Comparison of ENCODE assay signal across 9 mouse cellular contexts in genomic region chr2:32537941-32538340, GRCm38 (mm10). TPM values are rescaled to one million over a fixed set of nuclear protein-coding genes. Genes with fewer than 3 reads are reported as not detected.
DNase-seq lines count a peak whose midpoint lies in the region; ATAC-seq and TF ChIP-seq lines count a peak whose summit lies in the region.
"Had no signal": no experiment of that assay in that cellular context is flagged by ENCODE, and none has a peak within 500 bp of the region (broad histone marks: within the 10 kb centered on the region; RNA-seq: fewer than 3 reads in every experiment).

No protein-coding gene starts in this region.

- ATAC-seq in midbrain, postnatal 0 days (ENCODE audit: low FRiP score) = no peak

- H3K4me3 ChIP-seq in liver, adult 2 months (ENCODE audit: insufficient read depth, low read depth, low read length) = no peak overlapping the region
- peak overlapping the region; percentile 92 for H3K4me3 ChIP-seq in midbrain, postnatal 0 days (ENCODE audit: low read depth, low read length)
- H3K4me3 ChIP-seq: erythroblast, embryonic 14.5 days had no signal

- H3K79me2 ChIP-seq in liver, adult 2 months (ENCODE audit: control insufficient read depth, insufficient read depth, low read length) = peaks cover 47% of the 10 kb centered on the region

- no peak for TF ChIP-seq POLR2A in liver, adult 2 months (IDR thresholded peaks at IDR 0.05; ENCODE audit: extremely low read depth, insufficient read depth, low read length)

- no peaks in the 10 kb centered on the region for H3K36me3 ChIP-seq in liver, adult 2 months (ENCODE audit: control insufficient read depth, insufficient read depth, low read length)
- no peaks in the 10 kb centered on the region for H3K36me3 ChIP-seq in midbrain, postnatal 0 days (ENCODE audit: insufficient read depth, low read length)

- peak overlapping the region; percentile 96; the same call in 1 of the 2 replicates for H3K9ac ChIP-seq in liver, adult 2 months (ENCODE audit: low read depth, low read length)
- H3K9ac ChIP-seq in midbrain, postnatal 0 days (replicated peaks; ENCODE audit: low read length, poor library complexity, severe bottlenecking) = no peak overlapping the region; the same call in 1 of the 2 replicates

- 52% methylated on average over 5 of the region's 5 CpGs for WGBS in liver, adult 2 months
- WGBS in midbrain, postnatal 0 days = 75% methylated on average over 5 of the region's 5 CpGs

- H3K27me3 ChIP-seq in liver, adult 2 months (ENCODE audit: control insufficient read depth, insufficient read depth, low read length) = no peaks in the 10 kb centered on the region
- H3K27me3 ChIP-seq in midbrain, postnatal 0 days (ENCODE audit: insufficient read depth, low read length) = no peaks in the 10 kb centered on the region

- peak; percentile 54 for DNase-seq in liver, adult 2 months (ENCODE audit: extremely low read depth, low read depth, low spot score)
- no peak for DNase-seq in liver
- peak; percentile 68 for DNase-seq in heart, adult 8-10 months (ENCODE audit: low spot score)
- DNase-seq in kidney, adult 9 months = peak; percentile 49
- no peak for DNase-seq in midbrain, postnatal 0 days (ENCODE audit: low spot score)
- DNase-seq in layer of hippocampus, adult 9-11 months = no peak
- no peak for DNase-seq in spleen, adult 18-20 months
- no peak for DNase-seq in frontal cortex, postnatal 36 days (ENCODE audit: low spot score in 2 of 2)

- peak overlapping the region; percentile 65 for H3K4me2 ChIP-seq in midbrain, postnatal 0 days (ENCODE audit: low read depth, low read length, poor library complexity, severe bottlenecking)

- peaks cover 20% of the 10 kb centered on the region for H3K4me1 ChIP-seq in liver, adult 2 months (ENCODE audit: control insufficient read depth, insufficient read depth, low read length)
- H3K4me1 ChIP-seq in midbrain, postnatal 0 days (ENCODE audit: insufficient read depth, low read length) = peaks cover 13% of the 10 kb centered on the region

- H3K27ac ChIP-seq in liver, adult 2 months (replicated peaks; ENCODE audit: insufficient read depth, low read depth, low read length) = no peak overlapping the region
- no peak overlapping the region for H3K27ac ChIP-seq in midbrain, postnatal 0 days (ENCODE audit: low read depth, low read length)

- H3K9me3 ChIP-seq in midbrain, postnatal 0 days (ENCODE audit: low read length) = no peaks in the 10 kb centered on the region

- no peak for TF ChIP-seq CTCF in liver, adult 2 months (IDR thresholded peaks at IDR 0.05; ENCODE audit: low read depth, low read length)
- no peak for TF ChIP-seq CTCF in midbrain, postnatal 0 days (IDR thresholded peaks at IDR 0.05)

RNA-seq across cellular contexts. Expression of gene Fam102a, which starts 2.8 kb away (rescaled TPM):
- total RNA-seq in liver, adult 2 months (2014; rRNA removed) = 7.0 and 7.2 TPM in 2 replicates
- polyA plus RNA-seq in liver, adult 2 months (2012; rRNA removed) = 10.5 and 11.0 TPM in 2 replicates
- 10 to 100 TPM in 1 of 4 experiments, 1 to 10 TPM in 3; 6.8 to 10.9 (median 8.6) TPM for total RNA-seq in heart, adult 8-10 months (2022)
- total RNA-seq in midbrain, postnatal 0 days (2014; rRNA removed) = 21.5 and 24.4 TPM in 2 replicates
- polyA plus RNA-seq in midbrain, postnatal 0 days (2015; fragmentation: Nextera tagmentation; extraction: Ambion mirVana) = 6.8 and 7.2 TPM in 2 replicates

RNA-seq across cellular contexts. Expression of gene Dpm2, which starts 32.7 kb away (rescaled TPM):
- 6.5 and 8.4 TPM in 2 replicates for total RNA-seq in liver, adult 2 months (2014; rRNA removed)
- polyA plus RNA-seq in liver, adult 2 months (2012; rRNA removed) = 73.7 and 104 TPM in 2 replicates
- 10 to 100 TPM; 16.5 to 22.2 (median 18.6) TPM for total RNA-seq in heart, adult 8-10 months (2022)
- total RNA-seq in midbrain, postnatal 0 days (2014; rRNA removed) = 70.0 and 73.3 TPM in 2 replicates
- 135 and 143 TPM in 2 replicates for polyA plus RNA-seq in midbrain, postnatal 0 days (2015; fragmentation: Nextera tagmentation; extraction: Ambion mirVana)

RNA-seq across cellular contexts. Expression of gene Pip5kl1, which starts 36.7 kb away (rescaled TPM):
- total RNA-seq in liver, adult 2 months (2014; rRNA removed) = not detected in 2 replicates
- polyA plus RNA-seq in liver, adult 2 months (2012; rRNA removed) = not detected in 2 replicates
- under 1 TPM in 1 of 4 experiments, not detected in 3; 0.34 TPM for total RNA-seq in heart, adult 8-10 months (2022)
- total RNA-seq in midbrain, postnatal 0 days (2014; rRNA removed) = 19.3 and 20.0 TPM in 2 replicates
- 16.5 and 26.5 TPM in 2 replicates for polyA plus RNA-seq in midbrain, postnatal 0 days (2015; fragmentation: Nextera tagmentation; extraction: Ambion mirVana)
- polyA plus RNA-seq: erythroblast, embryonic 14.5 days had no signal

RNA-seq across cellular contexts. Expression of gene 9430097D07Rik, which starts 37.5 kb away (rescaled TPM):
- total RNA-seq in liver, adult 2 months (2014; rRNA removed) = not detected in 2 replicates
- polyA plus RNA-seq in liver, adult 2 months (2012; rRNA removed) = not detected in 2 replicates
- total RNA-seq in heart, adult 8-10 months (2022) = not detected
- 0.16 and 0.33 TPM in 2 replicates for total RNA-seq in midbrain, postnatal 0 days (2014; rRNA removed)
- polyA plus RNA-seq in midbrain, postnatal 0 days (2015; fragmentation: Nextera tagmentation; extraction: Ambion mirVana) = 0.69 and 0.82 TPM in 2 replicates
- polyA plus RNA-seq: erythroblast, embryonic 14.5 days had no signal

RNA-seq across cellular contexts. Expression of gene St6galnac4, which starts 49.0 kb away (rescaled TPM):
- 0.74 and 1.2 TPM in 2 replicates for total RNA-seq in liver, adult 2 months (2014; rRNA removed)
- 2.2 and 2.5 TPM in 2 replicates for polyA plus RNA-seq in liver, adult 2 months (2012; rRNA removed)
- total RNA-seq in heart, adult 8-10 months (2022) = 10 to 100 TPM; 15.6 to 23.2 (median 20.7) TPM
- total RNA-seq in midbrain, postnatal 0 days (2014; rRNA removed) = 50.9 and 51.1 TPM in 2 replicates
- 38.0 and 38.6 TPM in 2 replicates for polyA plus RNA-seq in midbrain, postnatal 0 days (2015; fragmentation: Nextera tagmentation; extraction: Ambion mirVana)

Comparison
In these comparisons a context has a peak if more than half of its experiments do, and no peak if none do; other contexts are left out.
1. DNase-seq: peak in liver, adult 2 months (single experiment), heart, adult 8-10 months (single experiment) and kidney, adult 9 months (single experiment); none in liver (single experiment), midbrain, postnatal 0 days (single experiment), layer of hippocampus, adult 9-11 months (single experiment), spleen, adult 18-20 months (0 of 2) and frontal cortex, postnatal 36 days (0 of 2).
2. RNA of gene Pip5kl1, which starts 36.7 kb away (total RNA-seq): 19.3 to 20.0 TPM in midbrain, postnatal 0 days; not detected in liver, adult 2 months and 0.34 TPM in heart, adult 8-10 months; every median in the first group is over 10 times any median in the second.